Mouse (Mus musculus): ENCODE data around the gene Slc24a3. TPM values are rescaled to one million over a fixed set of nuclear protein-coding genes. Genes with fewer than 3 reads are reported as not detected.

The Slc24a3 gene
- polyA plus RNA-seq, 1 experiment from 2014 or later, result 0.68 TPM

DNA sequence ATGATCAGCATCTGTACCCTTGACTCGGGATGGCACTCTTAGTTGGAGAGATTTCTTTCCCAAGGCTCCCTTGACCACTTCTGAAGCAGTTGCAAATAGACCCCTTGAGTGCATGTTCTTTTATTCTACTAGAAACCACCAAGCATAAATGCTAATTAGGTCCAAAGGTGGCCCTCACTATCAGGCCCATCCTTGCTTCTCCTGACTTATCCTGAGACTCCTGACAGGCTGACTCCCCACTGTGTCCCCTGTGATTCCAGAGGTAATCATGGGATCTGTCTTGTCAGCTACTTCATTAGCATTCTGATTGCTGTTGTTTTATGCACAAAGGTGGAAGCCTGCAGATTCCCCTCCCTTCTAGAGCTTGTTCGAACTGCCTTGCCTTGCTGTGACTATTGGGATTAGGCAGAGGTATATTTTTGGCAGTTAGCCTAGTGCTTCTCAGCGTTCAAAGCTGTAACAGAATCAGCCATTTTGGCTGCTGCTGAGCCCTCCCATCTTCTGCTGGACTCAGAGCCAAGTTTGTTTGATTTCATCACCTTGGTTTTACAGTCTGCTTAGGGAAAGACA lies 293.4 kb downstream of the Slc24a3 start:
- no peaks in the 10 kb centered on the region for H3K9me3 ChIP-seq (replicated peaks)
- WGBS (ENCODE audit: insufficient replicate concordance), result 57% methylated on average over 3 of the region's 3 CpGs
- no peaks in the 10 kb centered on the region for H3K27me3 ChIP-seq
- no peak overlapping the region for H3K4me3 ChIP-seq (replicated peaks)
- H3K4me1 ChIP-seq (replicated peaks), result no peaks in the 10 kb centered on the region
- H3K9ac ChIP-seq, result no peak overlapping the region
- ATAC-seq (ENCODE audit: insufficient read depth), result no peak
- H3K4me2 ChIP-seq, result no peak overlapping the region
- no peak overlapping the region for H3K27ac ChIP-seq (replicated peaks)
- no peaks in the 10 kb centered on the region for H3K36me3 ChIP-seq (replicated peaks)

- Histone ChIP-seq H3K9me3 (replicated peaks) (no peaks in the 10 kb centered on the region), H3K36me3 (replicated peaks) (no peaks in the 10 kb centered on the region), H3K27ac (replicated peaks) (no peak overlapping the region), H3K4me2 (no peak overlapping the region), H3K27me3 (no peaks in the 10 kb centered on the region), H3K4me3 (replicated peaks) (no peak overlapping the region), H3K4me1 (replicated peaks) (no peaks in the 10 kb centered on the region), H3K9ac (no peak overlapping the region)
- no peak for ATAC-seq (ENCODE audit: insufficient read depth)
- WGBS (ENCODE audit: insufficient replicate concordance), result 67% methylated on average over 2 of the region's 2 CpGs
Observed at GRCm38 (mm10) chr2:145462253-145462652, 294.7 kb downstream of the Slc24a3 start.

GRCm38 (mm10) chr2:145468701-145469325 lies 301.3 kb downstream of the Slc24a3 start:
- ATAC-seq (ENCODE audit: insufficient read depth), result no peak
- H3K27me3 ChIP-seq, result no peaks in the 10 kb centered on the region
- no peak overlapping the region for H3K4me3 ChIP-seq (replicated peaks)
- H3K4me2 ChIP-seq, result no peak overlapping the region
- no peaks in the 10 kb centered on the region for H3K4me1 ChIP-seq (replicated peaks)
- WGBS (ENCODE audit: insufficient replicate concordance), result 57% methylated on average over 5 of the region's 5 CpGs
- H3K9ac ChIP-seq, result no peak overlapping the region
- no peaks in the 10 kb centered on the region for H3K9me3 ChIP-seq (replicated peaks)
- H3K27ac ChIP-seq (replicated peaks), result no peak overlapping the region
- no peaks in the 10 kb centered on the region for H3K36me3 ChIP-seq (replicated peaks)

DNA sequence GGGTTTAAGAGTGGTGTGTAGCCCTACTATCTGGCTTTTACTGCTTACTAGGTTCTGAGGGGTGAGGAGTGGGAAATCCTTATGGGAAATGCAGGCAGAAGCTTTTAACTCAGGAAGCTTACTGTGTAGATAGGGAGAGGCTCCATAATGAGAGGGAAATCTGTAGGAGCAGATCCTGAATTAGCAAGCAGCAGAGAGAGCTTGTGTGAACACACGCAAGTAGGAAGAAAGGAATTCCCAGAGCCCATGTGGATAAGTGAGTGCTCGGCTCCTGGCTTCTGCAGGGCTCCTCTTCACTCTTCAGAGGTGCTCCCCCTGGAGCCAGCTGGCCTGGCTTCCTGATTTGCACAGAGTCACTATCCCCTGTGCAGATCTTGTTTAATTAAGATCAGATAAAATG lies 309.9 kb downstream of the Slc24a3 start:
- H3K9me3 ChIP-seq (replicated peaks), result no peaks in the 10 kb centered on the region
- no peaks in the 10 kb centered on the region for H3K36me3 ChIP-seq (replicated peaks)
- no peak overlapping the region for H3K4me3 ChIP-seq (replicated peaks)
- no peak for ATAC-seq (ENCODE audit: insufficient read depth)
- H3K9ac ChIP-seq, result no peak overlapping the region
- H3K27ac ChIP-seq (replicated peaks), result no peak overlapping the region
- H3K4me2 ChIP-seq, result no peak overlapping the region
- 50% methylated on average over 2 of the region's 2 CpGs for WGBS (ENCODE audit: insufficient replicate concordance)
- no peaks in the 10 kb centered on the region for H3K27me3 ChIP-seq
- no peaks in the 10 kb centered on the region for H3K4me1 ChIP-seq (replicated peaks)

GRCm38 (mm10) chr2:145479676-145480075 lies 312.1 kb downstream of the Slc24a3 start:
- Histone ChIP-seq H3K4me3 (replicated peaks) (no peak overlapping the region), H3K4me1 (replicated peaks) (no peaks in the 10 kb centered on the region), H3K27me3 (no peaks in the 10 kb centered on the region), H3K4me2 (no peak overlapping the region), H3K36me3 (replicated peaks) (no peaks in the 10 kb centered on the region), H3K9ac (no peak overlapping the region), H3K9me3 (replicated peaks) (no peaks in the 10 kb centered on the region), H3K27ac (replicated peaks) (no peak overlapping the region)
- no peak for ATAC-seq (ENCODE audit: insufficient read depth)
- WGBS (ENCODE audit: insufficient replicate concordance), result 50% methylated on average over 2 of the region's 2 CpGs

DNA sequence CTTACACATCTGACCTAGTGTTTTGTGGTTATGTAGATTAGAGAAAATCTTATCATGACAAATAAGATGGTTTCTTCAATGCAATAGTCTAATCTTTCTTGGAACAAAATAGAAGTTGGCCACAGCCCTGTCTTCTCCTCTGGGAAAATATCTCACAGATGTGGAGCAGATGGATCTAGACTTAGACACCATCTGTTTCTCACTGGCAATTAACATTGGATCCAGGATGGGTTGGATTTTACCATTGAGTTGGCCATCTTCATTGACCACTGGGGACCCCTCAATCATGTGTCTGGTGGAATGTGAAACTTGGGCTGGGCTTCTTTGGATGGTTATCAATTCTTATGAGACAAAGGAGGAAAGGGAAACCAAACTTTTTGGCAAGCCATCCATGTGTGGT lies 332.7 kb downstream of the Slc24a3 start:
- Histone ChIP-seq H3K9me3 (replicated peaks) (no peaks in the 10 kb centered on the region), H3K4me3 (replicated peaks) (no peak overlapping the region), H3K9ac (no peak overlapping the region), H3K36me3 (replicated peaks) (no peaks in the 10 kb centered on the region), H3K27ac (replicated peaks) (no peak overlapping the region), H3K4me1 (replicated peaks) (no peaks in the 10 kb centered on the region), H3K4me2 (no peak overlapping the region), H3K27me3 (no peaks in the 10 kb centered on the region)
- no peak for ATAC-seq (ENCODE audit: insufficient read depth)

DNA sequence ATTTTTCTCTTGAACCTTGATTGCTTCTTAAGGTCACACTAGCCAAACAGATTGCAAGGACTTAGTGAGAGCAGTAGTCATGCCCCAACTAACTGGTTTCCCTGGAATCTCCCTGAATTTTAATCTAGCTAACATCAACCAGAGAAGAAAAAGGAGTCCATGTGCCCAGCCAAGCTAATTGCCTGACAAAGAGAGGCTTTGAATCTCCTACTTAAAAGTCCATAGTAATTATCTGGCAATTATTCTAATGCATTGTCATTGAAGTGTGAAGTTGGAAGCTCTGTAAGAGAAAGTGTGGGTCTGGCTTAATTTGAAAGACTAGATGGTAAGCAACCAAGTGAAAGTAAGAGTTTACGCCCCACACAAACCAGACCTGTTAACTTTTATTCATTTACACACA lies 333.9 kb downstream of the Slc24a3 start:
- no peak overlapping the region for H3K27ac ChIP-seq (replicated peaks)
- H3K4me1 ChIP-seq (replicated peaks), result no peaks in the 10 kb centered on the region
- H3K9ac ChIP-seq, result no peak overlapping the region
- no peak overlapping the region for H3K4me3 ChIP-seq (replicated peaks)
- no peaks in the 10 kb centered on the region for H3K27me3 ChIP-seq
- H3K4me2 ChIP-seq, result no peak overlapping the region
- H3K9me3 ChIP-seq (replicated peaks), result no peaks in the 10 kb centered on the region
- no peaks in the 10 kb centered on the region for H3K36me3 ChIP-seq (replicated peaks)
- no peak for ATAC-seq (ENCODE audit: insufficient read depth)
- WGBS (ENCODE audit: insufficient replicate concordance), result 78% methylated on average over 1 of the region's 1 CpGs

GRCm38 (mm10) chr2:145507702-145508101 lies 340.1 kb downstream of the Slc24a3 start:
- ATAC-seq (ENCODE audit: insufficient read depth), result no peak
- H3K4me3 ChIP-seq (replicated peaks), result no peak overlapping the region
- 63% methylated on average over 2 of the region's 2 CpGs for WGBS (ENCODE audit: insufficient replicate concordance)

GRCm38 (mm10) chr2:145510650-145511225 lies 343.2 kb downstream of the Slc24a3 start:
- Histone ChIP-seq H3K4me3 (replicated peaks) (no peak overlapping the region), H3K9ac (no peak overlapping the region), H3K27ac (replicated peaks) (no peak overlapping the region), H3K4me2 (no peak overlapping the region), H3K4me1 (replicated peaks) (no peaks in the 10 kb centered on the region), H3K36me3 (replicated peaks) (no peaks in the 10 kb centered on the region), H3K9me3 (replicated peaks) (no peaks in the 10 kb centered on the region), H3K27me3 (no peaks in the 10 kb centered on the region)
- 32% methylated on average over 7 of the region's 7 CpGs for WGBS (ENCODE audit: insufficient replicate concordance)
- ATAC-seq (ENCODE audit: insufficient read depth), result no peak

More at GRCm38 (mm10) chr2:145507702-145508101, 340.1 kb downstream of the Slc24a3 start:
- Histone ChIP-seq H3K27ac (replicated peaks) (no peak overlapping the region), H3K4me2 (no peak overlapping the region), H3K27me3 (no peaks in the 10 kb centered on the region), H3K36me3 (replicated peaks) (no peaks in the 10 kb centered on the region), H3K9ac (no peak overlapping the region), H3K9me3 (replicated peaks) (no peaks in the 10 kb centered on the region), H3K4me1 (replicated peaks) (no peaks in the 10 kb centered on the region)

- 47% methylated on average over 4 of the region's 4 CpGs for WGBS (ENCODE audit: insufficient replicate concordance)
- no peak overlapping the region for H3K4me3 ChIP-seq (replicated peaks)
- H3K9me3 ChIP-seq (replicated peaks), result no peaks in the 10 kb centered on the region
- no peak for ATAC-seq (ENCODE audit: insufficient read depth)
- no peak overlapping the region for H3K4me2 ChIP-seq
- H3K27ac ChIP-seq (replicated peaks), result no peak overlapping the region
- no peaks in the 10 kb centered on the region for H3K36me3 ChIP-seq (replicated peaks)
- H3K27me3 ChIP-seq, result no peaks in the 10 kb centered on the region
- no peak overlapping the region for H3K9ac ChIP-seq
- no peaks in the 10 kb centered on the region for H3K4me1 ChIP-seq (replicated peaks)
Observed at GRCm38 (mm10) chr2:145515956-145516355, 348.4 kb downstream of the Slc24a3 start.

GRCm38 (mm10) chr2:145517346-145517745 lies 349.8 kb downstream of the Slc24a3 start:
- H3K27me3 ChIP-seq, result no peaks in the 10 kb centered on the region
- H3K4me1 ChIP-seq (replicated peaks), result no peaks in the 10 kb centered on the region
- no peak overlapping the region for H3K9ac ChIP-seq
- H3K36me3 ChIP-seq (replicated peaks), result no peaks in the 10 kb centered on the region
- 47% methylated on average over 9 of the region's 9 CpGs for WGBS (ENCODE audit: insufficient replicate concordance)
- no peak overlapping the region for H3K4me2 ChIP-seq
- H3K4me3 ChIP-seq (replicated peaks), result no peak overlapping the region
- H3K9me3 ChIP-seq (replicated peaks), result no peaks in the 10 kb centered on the region
- H3K27ac ChIP-seq (replicated peaks), result no peak overlapping the region
- ATAC-seq (ENCODE audit: insufficient read depth), result no peak

- WGBS (ENCODE audit: insufficient replicate concordance), result 57% methylated on average over 3 of the region's 3 CpGs
- H3K4me1 ChIP-seq (replicated peaks), result no peaks in the 10 kb centered on the region
- no peak for ATAC-seq (ENCODE audit: insufficient read depth)
Observed at GRCm38 (mm10) chr2:145522017-145522416, 354.5 kb downstream of the Slc24a3 start.

More at GRCm38 (mm10) chr2:145522017-145522416, 354.5 kb downstream of the Slc24a3 start:
- H3K4me3 ChIP-seq (replicated peaks), result no peak overlapping the region
- no peak overlapping the region for H3K9ac ChIP-seq
- H3K36me3 ChIP-seq (replicated peaks), result no peaks in the 10 kb centered on the region
- no peaks in the 10 kb centered on the region for H3K9me3 ChIP-seq (replicated peaks)
- H3K27ac ChIP-seq (replicated peaks), result no peak overlapping the region
- no peaks in the 10 kb centered on the region for H3K27me3 ChIP-seq
- no peak overlapping the region for H3K4me2 ChIP-seq
